Comparison of ENCODE assay signal across 10 mouse cellular contexts in genomic region chr14:76009185-76009584, GRCm38 (mm10). TPM values are rescaled to one million over a fixed set of nuclear protein-coding genes. Genes with fewer than 3 reads are reported as not detected.
A peak's percentile ranks its signal among the peaks of the same experiment; 100 is the strongest.
DNase-seq lines count a peak whose midpoint lies in the region; ATAC-seq lines count a peak whose summit lies in the region.
"Had no signal": no experiment of that assay in that cellular context is flagged by ENCODE, and none has a peak within 500 bp of the region (broad histone marks: within the 10 kb centered on the region; RNA-seq: fewer than 3 reads in every experiment).

No protein-coding gene starts in this region.

- H3K4me3 ChIP-seq in forebrain, embryonic 15.5 days, result peak overlapping the region; percentile 97
- H3K4me3 ChIP-seq in liver, embryonic 16.5 days (ENCODE audit: low read depth, low read length), result peak overlapping the region; percentile 88

- H3K9me3 ChIP-seq in forebrain, embryonic 15.5 days, result no peaks in the 10 kb centered on the region
- H3K9me3 ChIP-seq in liver, embryonic 16.5 days (replicated peaks; ENCODE audit: control insufficient read depth, low read length), result no peaks in the 10 kb centered on the region

- H3K4me1 ChIP-seq in forebrain, embryonic 15.5 days, result peaks cover 31% of the 10 kb centered on the region
- peaks cover 15% of the 10 kb centered on the region for H3K4me1 ChIP-seq in liver, embryonic 16.5 days (ENCODE audit: control insufficient read depth, low read depth, low read length)

- H3K27me3 ChIP-seq in forebrain, embryonic 15.5 days, result no peaks in the 10 kb centered on the region
- H3K27me3 ChIP-seq in liver, embryonic 16.5 days (ENCODE audit: control insufficient read depth, insufficient read depth, low read depth, low read length), result no peaks in the 10 kb centered on the region

- WGBS in forebrain, embryonic 15.5 days, result 71% methylated on average over 5 of the region's 5 CpGs
- 76% methylated on average over 5 of the region's 5 CpGs for WGBS in liver, embryonic 16.5 days (ENCODE audit: insufficient replicate concordance)

- no peak overlapping the region for H3K9ac ChIP-seq in forebrain, embryonic 15.5 days (replicated peaks)
- H3K9ac ChIP-seq in liver, embryonic 16.5 days (ENCODE audit: low read depth, low read length), result peak overlapping the region; percentile 84

- peak; percentile 38 for DNase-seq in A20 (ENCODE audit: low read depth, low spot score)
- peak; percentile 5 for DNase-seq in CD4-positive helper T cell, adult 2 months (ENCODE audit: low read depth, low spot score)
- no peak for DNase-seq in right cerebral cortex, postnatal 25 days
- no peak for DNase-seq in thymus, postnatal 4 days
- no peak for DNase-seq in gastrocnemius, postnatal 10 days
- DNase-seq: layer of hippocampus, postnatal 36 days; thymus, postnatal 14 days had no signal

- no peak for ATAC-seq in forebrain, embryonic 15.5 days (replicated peaks)
- no peak for ATAC-seq in liver, embryonic 16.5 days (ENCODE audit: low read depth)
- no peak for ATAC-seq in cerebellum, adult (ENCODE audit: insufficient number of reproducible peaks, low FRiP score, low TSS enrichment)

- peak overlapping the region; percentile 62 for H3K4me2 ChIP-seq in forebrain, embryonic 15.5 days (replicated peaks)
- H3K4me2 ChIP-seq in liver, embryonic 16.5 days (ENCODE audit: low read depth, low read length), result peak overlapping the region; percentile 80

- no peaks in the 10 kb centered on the region for H3K36me3 ChIP-seq in forebrain, embryonic 15.5 days
- H3K36me3 ChIP-seq in liver, embryonic 16.5 days (ENCODE audit: control insufficient read depth, insufficient read depth), result no peaks in the 10 kb centered on the region

- no peak overlapping the region for H3K27ac ChIP-seq in forebrain, embryonic 15.5 days (replicated peaks)
- no peak overlapping the region for H3K27ac ChIP-seq in liver, embryonic 16.5 days (ENCODE audit: low read length)

RNA-seq across cellular contexts. Expression of gene Gtf2f2, which starts 1.5 kb away (rescaled TPM):
- polyA plus RNA-seq in forebrain, embryonic 15.5 days (2015; fragmentation: Nextera tagmentation; extraction: Ambion mirVana), result 47.4 and 51.7 TPM in 2 replicates
- polyA plus RNA-seq in liver, embryonic 16.5 days (2015; fragmentation: Nextera tagmentation; extraction: Ambion mirVana), result 15.4 and 16.9 TPM in 2 replicates
- 10 to 100 TPM; 14.2 to 14.9 TPM for total RNA-seq in gastrocnemius, postnatal 10 days (2021)

RNA-seq across cellular contexts. Expression of gene Kctd4, which starts 54.4 kb away (rescaled TPM):
- polyA plus RNA-seq in forebrain, embryonic 15.5 days (2015; fragmentation: Nextera tagmentation; extraction: Ambion mirVana), result 8.2 and 8.6 TPM in 2 replicates
- 0.07 and 0.13 TPM in 2 replicates for polyA plus RNA-seq in liver, embryonic 16.5 days (2015; fragmentation: Nextera tagmentation; extraction: Ambion mirVana)
- total RNA-seq in gastrocnemius, postnatal 10 days (2021), result under 1 TPM in 1 of 2 experiments, not detected in 1; 0.05 TPM

Comparison
In these comparisons a context has a peak if more than half of its experiments do, and no peak if none do; other contexts are left out.
1. DNase-seq: peak in A20 (single experiment) and CD4-positive helper T cell, adult 2 months (single experiment); none in right cerebral cortex, postnatal 25 days (single experiment), thymus, postnatal 4 days (single experiment) and gastrocnemius, postnatal 10 days (single experiment).